Mouse (Mus musculus): ENCODE results near the gene Gpr176.

Gpr176 gene

DNA sequence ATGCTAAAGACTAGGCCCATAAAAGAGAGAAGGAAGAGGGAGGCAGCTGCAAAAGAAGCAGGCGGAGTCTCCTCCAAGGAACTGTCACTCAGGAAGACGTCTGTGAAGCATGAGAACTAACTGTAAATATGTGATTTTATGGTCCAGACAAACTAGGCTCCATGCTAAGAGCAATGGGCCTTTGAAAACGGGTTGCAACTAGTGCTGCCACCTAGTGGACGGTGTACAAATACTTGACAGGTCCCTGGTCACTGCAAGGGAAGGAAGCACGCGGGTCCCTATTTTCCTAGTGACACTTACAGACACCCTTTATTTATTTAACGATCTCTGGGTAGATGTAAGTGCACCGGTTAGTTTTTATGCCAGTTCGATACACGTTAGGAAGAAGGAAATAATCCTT, 127.3 kb downstream of the Gpr176 start:
- peak; percentile 82 for DNase-seq (ENCODE audit: low read depth, low spot score)

GRCm38 (mm10) chr2:118236196-118236595, 137.0 kb downstream of the Gpr176 start:
- peak; percentile 35 for DNase-seq (ENCODE audit: low read depth, low spot score)

DNA sequence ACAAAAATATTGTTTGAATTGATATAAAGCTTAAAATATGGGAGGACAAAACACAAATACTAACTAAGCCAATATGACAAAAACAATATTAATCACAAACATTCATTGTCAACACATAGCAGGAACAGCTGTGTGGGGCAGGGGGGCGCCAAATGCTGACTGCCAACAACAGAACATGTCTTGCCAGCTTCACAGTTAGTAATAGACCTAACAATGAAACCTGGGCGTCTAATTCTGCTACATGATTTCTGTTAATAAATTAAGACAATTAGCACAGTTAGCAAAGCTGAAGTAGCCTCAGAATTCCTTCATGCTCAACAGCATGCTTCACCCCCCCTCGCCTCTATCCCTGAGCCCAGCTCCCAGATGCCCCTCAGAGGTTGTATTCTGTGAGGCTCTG, 137.6 kb downstream of the Gpr176 start:
- no peak for DNase-seq (ENCODE audit: low read depth, low spot score)

DNA sequence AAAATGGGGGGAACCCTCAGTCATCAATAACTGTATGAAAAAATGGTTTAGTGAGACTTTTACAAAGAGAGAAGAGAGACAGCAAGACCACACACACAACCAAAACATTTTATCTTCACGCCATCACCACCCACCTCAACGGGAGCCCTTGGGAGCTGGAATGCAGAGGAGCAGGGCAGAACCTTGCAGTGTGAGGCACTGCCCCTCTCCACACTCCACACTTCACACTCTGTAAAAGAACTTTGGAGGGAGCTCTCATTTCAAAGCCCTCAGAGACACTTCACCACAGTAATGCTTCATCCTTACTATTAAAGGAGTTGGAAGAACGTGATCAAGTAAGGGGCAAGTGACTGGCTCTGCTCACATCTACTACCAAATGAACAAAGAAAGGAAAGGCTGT, 142.7 kb downstream of the Gpr176 start:
- no peak for DNase-seq (ENCODE audit: low read depth, low spot score)

- no peak for DNase-seq (ENCODE audit: low read depth, low spot score)
Measured at GRCm38 (mm10) chr2:118228486-118229079, 144.6 kb downstream of the Gpr176 start.

Data from forelimb bud, embryonic 11.5 days (tissue).